Mouse (Mus musculus) forelimb bud, embryonic 11.5 days (tissue): Measurements from ENCODE around the gene Wipf3.

Source experiments
- DNase-seq: peaks from one replicate; pipeline ENCODE4 v3.0.0-alpha.2; 2012; ENCODE audit warnings: low read depth, low spot score

The Wipf3 gene

DNA sequence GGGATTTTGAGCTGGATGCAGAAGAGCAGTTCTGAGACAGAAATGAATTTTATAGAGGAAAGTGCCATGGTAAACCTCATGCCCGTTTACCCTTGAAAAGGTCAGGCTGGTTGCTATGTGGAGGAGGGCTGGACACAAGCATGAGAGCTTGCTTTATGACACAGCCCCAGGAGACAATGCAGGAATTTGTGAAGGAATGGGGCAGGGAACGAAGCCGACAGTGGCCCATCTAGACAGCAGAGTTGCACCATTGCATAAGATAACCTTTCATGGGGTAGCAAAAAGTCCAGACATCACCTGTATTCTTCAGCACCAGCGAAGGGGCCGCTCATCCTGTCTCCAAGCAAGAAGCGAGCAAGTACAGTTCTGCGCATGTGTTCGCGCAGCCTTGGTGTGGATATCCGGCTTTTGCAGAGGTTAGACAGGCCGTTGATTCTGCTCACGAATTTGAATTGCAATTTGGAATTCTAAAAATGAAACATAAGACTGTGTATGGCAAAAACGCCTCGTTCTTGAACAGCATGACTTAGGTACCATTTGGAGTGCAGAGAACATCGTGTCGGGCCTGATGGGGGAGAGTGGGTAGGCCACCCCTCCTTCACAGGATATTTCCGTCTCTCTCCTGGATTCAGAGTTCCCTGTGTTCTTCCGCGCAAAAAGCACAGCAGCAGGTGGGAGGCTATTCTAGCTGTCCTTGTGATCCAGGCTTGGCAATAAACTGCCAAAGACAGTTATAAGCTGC, 46.7 kb downstream of the Wipf3 start:
- DNase-seq = no peak

DNA sequence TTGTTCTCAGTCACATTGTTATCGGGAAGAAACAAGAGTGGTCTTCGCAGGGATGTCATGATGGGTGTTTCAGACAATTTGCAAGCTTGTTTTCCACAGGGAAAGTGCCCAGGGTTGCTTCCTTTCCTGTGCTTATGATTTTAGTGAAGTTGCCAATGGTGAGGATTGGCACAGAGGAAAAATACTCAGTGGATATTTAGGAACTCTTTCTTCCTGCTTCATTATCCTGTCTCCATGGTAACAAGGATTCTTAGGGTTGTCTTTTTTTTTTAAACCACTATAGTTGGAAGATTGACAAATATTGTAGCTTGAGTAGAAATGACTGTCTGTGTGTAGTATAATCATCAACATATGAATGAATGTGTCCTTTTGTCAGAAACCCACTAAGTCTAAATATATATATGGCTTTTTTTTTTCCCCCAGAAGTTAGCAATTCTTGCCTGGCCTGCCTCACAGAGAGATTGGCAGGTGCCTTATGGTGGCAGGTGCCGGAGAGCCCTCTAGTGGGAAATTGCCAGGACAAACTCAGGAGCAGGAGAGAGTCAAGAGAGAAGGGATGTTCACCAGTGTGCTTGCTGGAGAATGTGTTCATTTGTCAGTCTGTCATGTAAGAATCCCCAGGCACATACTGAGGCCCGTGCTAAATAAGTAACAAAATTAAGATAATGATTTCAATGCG, 49.4 kb downstream of the Wipf3 start:
- no peak for DNase-seq

DNA sequence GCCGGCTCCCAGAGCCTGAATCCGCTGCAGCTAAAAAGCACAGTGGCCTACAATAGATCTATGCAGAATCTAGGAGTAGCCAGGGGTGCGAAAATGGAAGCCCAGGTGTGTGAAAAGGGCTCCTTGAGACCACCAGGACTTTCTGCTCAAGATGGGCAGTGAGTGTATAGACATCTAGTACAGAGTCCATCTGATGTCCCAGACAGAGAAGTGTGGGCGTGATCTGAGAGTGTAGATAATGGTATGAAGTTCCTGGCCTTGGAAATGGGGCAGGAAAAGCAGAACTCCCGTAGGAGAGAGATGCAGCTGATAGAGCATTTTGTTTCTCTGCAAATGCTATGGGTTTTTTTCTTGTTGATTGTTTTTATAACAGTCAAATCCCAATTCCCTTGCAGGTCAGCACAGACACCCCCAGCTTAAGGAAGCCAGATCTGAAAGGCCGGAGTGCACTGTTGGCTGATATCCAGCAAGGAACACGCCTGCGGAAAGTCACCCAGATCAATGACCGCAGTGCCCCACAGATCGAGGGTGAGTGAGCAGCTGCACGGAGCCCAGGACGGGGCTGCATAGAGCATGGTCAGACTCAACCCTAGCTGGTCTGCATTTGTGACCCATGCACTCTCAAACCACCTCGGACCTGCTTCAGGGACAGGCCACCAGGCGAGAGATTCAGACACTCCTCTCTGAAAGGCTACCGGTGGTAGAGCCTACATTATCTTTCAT, 52.1 kb downstream of the Wipf3 start:
- DNase-seq = no peak

DNA sequence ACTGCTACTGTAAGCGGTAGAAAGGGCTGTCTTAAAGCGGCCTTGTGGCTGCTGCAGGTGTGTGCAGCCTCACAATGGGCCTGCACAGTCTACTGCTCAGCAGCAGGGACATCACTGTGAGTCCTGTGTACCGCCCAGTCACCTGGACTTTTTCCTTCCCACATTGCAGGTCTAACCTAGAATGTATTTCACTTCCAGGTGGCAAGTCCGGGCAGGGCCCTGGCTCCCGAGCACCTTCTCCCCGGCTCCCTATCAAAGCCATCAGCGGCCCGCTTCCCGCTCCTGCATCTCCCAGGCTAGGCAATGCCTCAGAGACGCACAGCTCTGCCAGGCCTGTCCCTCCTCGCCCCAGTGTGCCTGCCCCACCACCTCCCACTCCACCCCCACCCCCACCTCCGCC, 55.6 kb downstream of the Wipf3 start:
- DNase-seq = no peak

DNA sequence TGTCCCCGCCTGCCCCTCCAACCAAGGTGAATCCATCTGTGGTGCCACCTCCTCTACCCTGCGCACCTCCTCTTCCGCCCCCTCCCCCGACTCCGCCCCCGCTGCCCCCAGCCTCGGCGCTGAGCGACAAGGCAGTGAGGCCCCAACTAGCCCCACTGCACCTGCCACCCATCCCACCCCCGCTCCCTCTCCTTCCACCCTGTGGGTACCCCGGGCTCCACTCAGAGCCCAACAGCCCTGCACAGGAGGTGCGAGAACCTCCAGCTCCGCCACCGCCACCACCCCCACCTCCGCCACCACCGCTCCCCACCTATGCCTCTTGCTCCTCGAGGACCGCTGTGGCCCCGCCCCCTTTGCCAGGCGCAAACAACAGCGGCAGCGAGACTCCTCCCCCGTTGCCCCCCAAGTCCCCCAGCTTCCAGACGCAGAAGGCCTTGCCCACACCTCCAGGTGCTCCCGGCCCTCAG, 56.1 kb downstream of the Wipf3 start:
- peak; percentile 11 for DNase-seq

DNA sequence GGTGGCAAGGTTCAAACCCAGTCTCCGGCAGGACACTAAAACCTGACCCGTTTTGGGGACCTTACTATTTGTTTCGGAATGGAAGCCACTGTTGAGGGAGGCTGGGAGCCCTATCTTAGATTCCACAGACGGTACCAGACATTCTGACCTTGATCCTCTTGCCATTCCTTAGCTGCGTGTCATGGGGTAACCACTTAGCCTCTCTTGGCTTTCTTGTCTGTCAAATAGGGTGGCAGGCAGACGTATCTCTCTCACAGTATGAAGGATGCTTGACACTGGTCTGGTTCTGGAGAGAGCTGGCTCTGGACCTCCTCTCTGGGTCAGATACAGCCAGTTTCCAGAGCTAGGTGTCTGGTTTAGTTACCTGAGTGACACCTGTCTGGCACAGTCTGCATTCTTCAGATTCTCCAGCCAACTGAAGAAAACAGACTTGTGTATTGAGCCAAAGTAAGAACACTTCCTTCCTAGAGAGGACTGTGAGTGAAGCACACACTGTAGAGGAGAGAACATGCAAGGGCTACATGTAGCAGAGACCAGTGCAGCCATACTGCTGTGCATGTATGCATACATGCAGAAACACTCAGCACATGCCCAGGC, 56.7 kb downstream of the Wipf3 start:
- no peak for DNase-seq

DNA sequence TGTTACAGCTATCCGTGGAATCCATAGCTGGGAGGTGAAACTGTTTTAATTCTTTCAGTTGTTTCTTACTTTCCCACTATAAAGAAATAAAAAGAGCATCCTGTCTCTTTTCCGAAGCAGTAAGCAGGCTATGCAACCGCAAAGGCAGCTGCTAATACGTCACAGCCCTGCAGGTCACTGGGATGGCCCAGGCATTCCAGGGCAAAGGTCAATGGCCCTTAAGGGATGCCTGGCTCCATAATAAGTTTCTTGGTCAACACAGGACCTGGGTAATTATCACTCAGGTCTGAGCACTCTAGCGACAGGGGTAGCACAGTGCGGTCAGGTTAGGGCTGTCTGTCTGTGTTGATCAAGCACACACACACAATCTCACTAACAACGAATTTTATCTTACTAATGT, 61.7 kb downstream of the Wipf3 start:
- DNase-seq = no peak

DNA sequence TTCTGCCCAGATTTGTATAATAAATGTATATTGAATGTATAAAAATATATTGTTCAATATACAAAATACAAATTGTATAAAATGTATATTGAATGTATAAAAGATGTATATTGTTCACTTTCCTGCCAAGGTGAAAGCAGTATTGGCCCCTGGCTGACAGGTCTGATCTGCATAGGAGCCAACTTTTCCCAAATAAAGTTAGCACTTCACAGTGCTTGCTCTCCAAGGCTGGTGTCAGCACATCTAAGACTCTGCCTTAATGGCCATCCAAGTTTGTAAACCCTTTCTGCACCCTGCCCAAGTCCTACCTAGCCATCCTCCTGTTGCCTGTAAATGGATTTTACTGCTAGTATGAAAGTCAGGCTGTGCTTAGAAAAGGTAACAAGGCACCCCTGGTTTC, 64.7 kb downstream of the Wipf3 start:
- no peak for DNase-seq

DNA sequence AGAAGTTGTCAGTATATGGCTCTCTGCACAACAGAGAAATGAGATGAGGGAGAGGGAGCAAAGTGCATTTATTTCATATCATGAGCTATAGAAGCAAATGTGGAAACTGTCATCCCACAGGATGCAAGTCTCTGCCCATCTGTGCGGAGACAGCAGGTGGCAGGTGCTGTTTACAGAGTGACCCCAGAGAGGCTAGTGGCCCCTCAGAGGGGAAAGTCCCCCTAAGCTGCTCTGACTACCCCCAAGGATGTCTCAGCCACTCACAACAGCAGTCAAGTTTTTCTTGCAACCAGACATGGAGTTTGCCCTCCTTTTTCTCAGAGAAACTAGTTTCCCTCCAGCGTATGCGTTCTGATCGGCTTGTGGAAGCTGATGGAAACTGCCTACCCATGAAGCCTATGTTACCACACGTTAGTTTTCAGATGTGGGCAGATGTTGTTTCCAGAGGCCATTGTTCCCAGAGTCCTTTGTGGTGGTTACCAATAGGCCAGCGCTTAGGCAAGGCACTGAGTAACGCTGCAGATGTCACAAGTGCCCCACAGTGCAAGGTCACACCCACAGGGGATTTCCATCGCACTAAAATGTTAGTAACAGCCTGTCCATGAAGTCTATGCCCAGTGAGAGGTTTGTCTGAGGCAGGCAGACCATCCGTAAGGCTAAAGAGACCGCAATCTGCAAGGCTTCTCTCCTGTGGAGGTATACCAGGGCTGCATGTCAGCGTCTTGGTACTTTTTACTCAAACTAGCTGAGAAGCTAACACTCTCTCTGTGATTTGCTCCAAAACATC, 65.4 kb downstream of the Wipf3 start:
- DNase-seq = no peak

DNA sequence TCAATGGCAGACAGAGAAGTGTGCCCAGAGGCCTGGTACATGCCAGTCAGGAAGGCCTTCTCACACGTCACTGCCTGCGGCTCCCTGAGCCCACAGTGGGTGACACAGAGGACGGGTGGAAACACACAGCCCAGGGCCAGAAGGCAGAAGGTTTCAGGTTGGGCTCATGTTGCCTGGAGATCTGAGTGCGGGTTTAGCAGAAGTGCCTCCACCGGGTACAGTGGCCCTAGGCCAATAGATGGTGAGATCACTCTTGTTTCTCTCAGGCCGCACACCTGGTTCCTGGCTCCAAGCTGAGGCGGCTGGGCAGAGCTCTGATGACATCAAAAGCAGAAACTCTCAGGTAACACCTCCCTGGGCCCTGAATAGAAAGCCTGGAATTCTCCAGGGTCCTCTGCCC, 66.8 kb downstream of the Wipf3 start:
- DNase-seq = no peak

DNA sequence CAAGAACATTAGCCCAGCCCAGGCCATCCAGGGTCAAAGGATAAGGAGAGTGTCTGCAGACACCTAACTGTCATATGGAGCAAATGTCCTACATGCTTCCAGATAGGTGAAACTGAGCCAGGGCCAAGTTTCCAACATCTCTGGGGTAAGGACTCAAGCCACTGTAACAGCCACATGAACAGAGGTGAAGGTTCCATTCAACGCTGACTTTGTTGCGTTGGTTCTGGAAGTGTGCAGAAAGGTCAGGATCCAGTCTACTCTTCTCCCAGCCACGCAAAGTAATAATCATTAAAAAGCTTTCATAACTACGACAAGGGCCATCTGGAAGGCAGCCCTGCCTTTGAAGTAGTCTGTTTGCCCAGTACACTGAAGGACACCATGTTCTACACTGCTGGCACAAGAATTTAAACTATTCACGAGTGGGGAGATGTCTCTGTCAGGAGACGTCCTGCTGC, 73.3 kb downstream of the Wipf3 start:
- no peak for DNase-seq

DNA sequence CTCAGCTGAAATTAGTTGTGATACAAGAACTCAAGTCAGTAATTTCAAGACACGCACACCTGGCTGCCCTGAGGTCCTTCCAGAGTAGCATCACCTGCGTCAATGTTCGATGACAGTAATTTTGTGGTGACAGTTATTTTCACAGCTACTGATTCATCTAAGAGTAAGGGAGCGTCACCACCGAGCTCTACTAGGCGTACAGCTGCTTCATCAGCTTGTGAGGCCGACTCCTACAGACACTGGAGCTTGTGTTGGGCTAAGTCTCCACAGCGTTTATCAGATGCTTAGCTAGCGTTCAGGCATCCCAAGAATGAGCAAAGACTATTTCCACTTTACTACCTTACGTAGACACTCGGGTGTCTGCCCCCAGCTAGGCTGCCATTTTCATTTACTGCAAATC, 76.9 kb downstream of the Wipf3 start:
- no peak for DNase-seq

DNA sequence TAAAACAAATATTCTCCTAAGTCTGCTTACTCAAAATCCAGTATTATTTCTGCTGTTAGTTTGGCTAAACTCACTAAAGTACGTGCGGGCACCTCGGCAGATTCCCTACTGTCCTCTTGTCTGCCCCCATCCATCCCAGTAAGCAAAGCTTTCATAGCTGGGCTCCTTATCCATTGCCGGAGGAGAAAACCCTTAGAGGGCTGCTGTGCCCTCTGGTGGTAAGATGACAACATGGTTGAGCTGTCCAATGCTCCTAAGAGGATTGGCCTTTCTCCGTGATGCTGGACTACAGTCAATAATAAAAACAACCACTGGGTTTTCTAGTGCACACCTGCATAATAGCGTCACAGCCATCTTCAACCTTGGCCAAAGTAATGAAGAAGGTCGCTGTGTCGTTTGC, 77.6 kb downstream of the Wipf3 start:
- DNase-seq = peak; percentile 62

DNA sequence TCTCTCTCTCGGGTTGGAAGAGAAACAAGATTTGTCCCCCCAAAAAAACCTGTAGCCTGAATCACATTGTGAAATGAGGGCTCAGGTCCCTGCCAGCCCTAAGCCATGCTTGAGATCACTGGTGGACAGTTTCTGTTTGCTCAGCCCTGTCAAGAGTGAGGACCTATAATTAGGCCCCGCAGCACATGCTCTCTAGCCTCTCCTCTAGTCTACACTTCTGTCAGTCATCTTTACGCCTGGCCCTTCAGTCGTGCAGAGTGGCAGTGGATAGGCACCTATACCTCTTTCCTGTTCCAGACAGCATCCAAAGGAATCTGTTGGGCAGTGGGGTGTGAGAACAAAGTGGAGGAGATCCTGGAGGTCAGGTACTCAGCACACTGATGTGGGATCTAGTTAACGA, 78.4 kb downstream of the Wipf3 start:
- DNase-seq = no peak

DNA sequence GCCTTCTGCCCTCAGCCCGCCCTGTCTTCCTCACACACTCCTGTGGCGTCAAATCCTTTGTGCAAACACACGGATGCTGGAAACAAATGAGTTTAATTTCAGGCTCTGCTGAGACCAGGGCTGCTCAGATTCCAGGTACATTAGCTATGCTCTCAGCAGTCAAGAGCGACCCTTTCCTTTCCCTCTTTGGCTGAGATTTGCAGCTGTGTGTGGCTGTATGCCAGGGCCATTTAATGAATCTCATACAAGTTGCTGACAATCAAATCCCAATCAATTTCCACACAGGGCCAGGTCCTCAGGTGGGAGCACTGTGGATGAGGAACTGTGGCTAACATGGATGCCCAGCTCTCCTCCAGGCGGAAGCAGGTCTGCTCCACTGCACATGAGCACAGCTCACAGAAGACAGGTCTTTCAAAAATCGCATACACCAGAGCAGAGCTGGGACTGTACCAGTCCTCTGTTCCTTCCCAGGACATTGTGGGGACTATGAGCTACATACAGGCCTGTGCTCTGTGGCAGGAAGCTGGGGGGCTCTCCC, 78.9 kb downstream of the Wipf3 start:
- no peak for DNase-seq

DNA sequence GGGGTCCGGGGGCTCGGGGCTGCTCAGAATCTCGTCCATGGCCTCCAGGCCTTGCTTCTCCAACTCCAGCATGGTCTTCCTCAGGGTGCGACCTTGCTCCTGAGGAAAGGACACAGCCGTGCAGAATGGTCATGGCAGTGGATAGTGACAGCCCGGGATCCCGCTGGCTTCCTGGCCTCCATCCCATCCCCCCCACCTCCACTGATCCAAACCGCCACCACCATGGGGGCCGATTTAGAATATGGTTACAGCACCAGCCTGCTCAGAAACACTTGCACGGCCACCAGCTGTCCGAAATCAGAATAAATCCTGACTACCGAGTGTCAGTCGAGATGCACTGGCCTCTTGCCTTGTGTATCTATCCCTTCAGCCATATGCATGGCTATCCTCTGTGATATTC, 79.9 kb downstream of the Wipf3 start:
- no peak for DNase-seq

DNA sequence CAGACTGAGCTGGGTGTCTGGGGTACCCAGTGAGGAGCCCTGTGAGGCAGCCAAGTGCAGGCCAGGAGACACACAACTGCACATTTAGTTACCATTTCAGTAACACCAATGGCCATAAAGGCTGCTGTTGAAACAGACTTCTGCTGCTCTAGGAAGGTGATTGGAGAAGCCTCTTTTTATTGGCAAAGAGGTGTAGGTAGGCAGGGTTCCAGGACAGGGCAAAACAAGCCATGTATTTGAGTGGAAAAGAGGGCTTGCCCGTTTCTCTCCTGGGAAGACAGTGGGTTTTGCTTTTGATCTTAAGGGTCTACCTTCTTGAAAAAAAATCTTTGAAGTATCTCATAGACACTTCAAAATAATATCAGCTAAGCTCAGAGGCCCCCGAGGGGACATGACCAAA, 82.9 kb downstream of the Wipf3 start:
- no peak for DNase-seq

DNA sequence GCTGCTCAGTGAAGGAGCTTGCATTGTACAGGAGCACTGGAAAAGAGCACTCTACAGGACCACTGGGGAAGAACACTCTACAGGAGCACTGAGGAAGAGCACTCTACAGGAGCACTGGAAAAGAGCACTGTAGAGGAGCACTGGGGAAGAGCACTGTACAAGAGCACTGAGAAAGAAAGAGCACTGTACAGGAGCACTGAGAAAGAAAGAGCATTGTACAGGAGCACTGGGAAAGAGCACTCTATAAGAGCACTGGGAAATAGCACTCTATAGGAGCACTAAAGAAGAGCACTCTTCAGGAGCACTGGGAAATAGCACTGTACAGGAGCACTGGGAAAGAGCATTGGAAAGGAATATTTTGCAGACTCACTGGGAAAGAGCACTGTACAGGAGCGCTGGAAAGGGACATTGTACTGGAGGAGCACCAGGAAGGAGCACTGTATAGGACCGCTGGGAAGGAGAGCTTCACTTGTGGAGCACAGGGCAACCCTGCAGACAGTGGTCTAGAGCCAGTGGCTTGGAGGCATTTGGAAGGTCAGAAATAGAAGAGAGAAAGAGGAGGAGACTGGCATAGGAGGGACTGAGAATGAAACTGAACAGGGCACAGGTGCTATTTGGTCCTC, 87.2 kb downstream of the Wipf3 start:
- DNase-seq = no peak

DNA sequence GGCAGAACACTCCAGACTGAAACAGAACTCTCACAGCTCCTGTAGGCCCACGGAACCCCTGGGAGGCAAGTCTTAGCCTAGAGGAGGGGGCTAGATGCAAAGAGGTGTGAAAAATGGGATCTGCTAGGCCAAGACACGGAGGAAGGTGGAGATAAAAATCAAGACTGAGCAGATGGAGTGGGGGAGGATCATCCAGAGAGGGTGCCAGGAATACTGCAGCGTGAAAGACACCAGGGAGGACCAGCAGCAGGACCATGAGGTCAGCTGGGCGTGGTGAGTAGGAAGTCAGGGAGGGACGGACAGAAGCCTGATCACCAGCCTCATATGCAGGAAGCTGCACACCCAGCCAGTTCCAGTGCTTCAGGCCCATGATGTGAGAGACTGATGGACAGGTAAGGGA, 89.4 kb downstream of the Wipf3 start:
- no peak for DNase-seq

DNA sequence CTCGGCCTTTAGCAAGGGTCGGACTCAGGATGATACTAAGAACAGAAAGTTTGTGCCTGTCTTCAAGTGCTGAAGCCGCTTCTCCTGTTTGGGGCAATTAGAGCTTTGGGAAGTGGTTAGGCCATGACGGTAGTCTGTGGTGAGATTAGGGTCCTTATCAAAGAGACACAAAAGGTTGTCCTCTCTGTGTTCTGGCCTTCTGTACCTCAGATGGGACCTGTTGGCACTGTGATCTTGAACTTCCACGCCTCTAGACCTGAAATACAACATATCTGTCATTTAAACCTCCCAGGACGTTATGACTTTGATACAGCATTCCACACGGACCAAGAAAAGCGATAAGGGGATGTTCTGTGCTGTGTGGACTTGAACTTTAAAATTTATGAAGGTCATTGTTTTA, 99.3 kb downstream of the Wipf3 start:
- DNase-seq = no peak

DNA sequence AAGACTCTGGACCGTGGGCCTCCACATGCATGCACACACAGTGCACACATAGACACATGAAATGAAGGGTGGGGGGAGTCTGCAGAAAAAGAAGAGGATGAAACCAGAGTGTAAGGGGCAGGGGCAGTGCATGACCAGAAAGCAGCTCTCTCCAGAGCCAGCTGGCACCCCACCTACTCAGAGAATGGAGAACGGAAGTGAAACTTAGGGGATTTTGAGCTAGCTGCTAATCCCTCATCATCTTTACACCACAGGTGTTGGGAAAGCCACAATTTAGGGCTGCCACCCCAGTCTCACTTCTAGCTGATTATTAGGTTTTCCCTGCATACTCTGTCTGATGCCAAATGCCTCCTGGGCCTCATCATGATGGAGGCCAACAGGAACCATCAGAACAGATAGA, 100.8 kb downstream of the Wipf3 start:
- no peak for DNase-seq
